Mouse (Mus musculus) forebrain, embryonic 14.5 days (tissue): Measurements from ENCODE around the gene Taf11. TPM values are rescaled to one million over a fixed set of nuclear protein-coding genes. Genes with fewer than 3 reads are reported as not detected.

Source experiments
- ATAC-seq: fragments of 200-750 bp; cut with Nextera tagmentation; 2 replicates; pipeline ENCODE4 v1.8.0; 2017; ENCODE audit warnings: mild to moderate bottlenecking, moderate library complexity
- DNase-seq: peaks from one replicate; pipeline ENCODE4 v3.0.0-alpha.2; 2015; ENCODE audit warnings: low spot score
- H3K27ac ChIP-seq: fragments of 300-500 bp; sonication (generic); 2 replicates; pipeline ENCODE4 v1.5.1; 2014; ENCODE audit warnings: low read depth, mild to moderate bottlenecking, control low read depth, low read length, moderate library complexity
- H3K27me3 ChIP-seq: fragments of 300-500 bp; sonication (generic); replicated peaks from 2 replicates; pipeline ENCODE4 v1.6.1; 2014; ENCODE audit warnings: low read length, control low read depth, mixed read lengths; ENCODE audit not compliant: control insufficient read depth, insufficient read depth
- H3K36me3 ChIP-seq: fragments of 300-500 bp; sonication (generic); 2 replicates; pipeline ENCODE4 v1.6.1; 2014; ENCODE audit warnings: low read length, control low read depth; ENCODE audit not compliant: control insufficient read depth, insufficient read depth
- H3K4me1 ChIP-seq: fragments of 300-500 bp; sonication (generic); 2 replicates; pipeline ENCODE4 v1.6.1; 2014; ENCODE audit warnings: antibody characterized with exemption, low read length, control low read depth; ENCODE audit not compliant: control insufficient read depth, insufficient read depth
- H3K4me2 ChIP-seq: fragments of 300-500 bp; sonication (generic); 2 replicates; pipeline ENCODE4 v1.6.1; 2014; ENCODE audit warnings: mild to moderate bottlenecking, control low read depth, low read length
- H3K4me3 ChIP-seq: fragments of 300-500 bp; sonication (generic); 2 replicates; pipeline ENCODE4 v1.5.1; 2014; ENCODE audit warnings: low read depth, low read length, control low read depth
- H3K9ac ChIP-seq: fragments of 300-500 bp; sonication (generic); 2 replicates; pipeline ENCODE4 v1.6.1; 2014; ENCODE audit warnings: mild to moderate bottlenecking, low read length, control low read depth, moderate library complexity
- H3K9me3 ChIP-seq: fragments of 300-500 bp; sonication (generic); replicated peaks from 2 replicates; pipeline ENCODE4 v1.6.1; 2016; ENCODE audit warnings: low read length, control low read depth, mixed read lengths; ENCODE audit not compliant: control insufficient read depth
- WGBS: fragments of 180-500 bp; shearing (Covaris S2); extraction: QIAGEN DNeasy Blood & Tissue Kit; methylation state at CpG from one replicate; pipeline ENCODE4 v1.1.7; 2014; 5-methylcytosine and 5-hydroxymethylcytosine counted together
- polyA plus RNA-seq: library from polyadenylated mRNA; unstranded; fragments of >200 nt; fragmentation: Nextera tagmentation; extraction: Ambion mirVana; gene quantifications from 2 replicates; pipeline ENCODE4 v1.2.1, GENCODE M21; 2014

Gene Taf11
- polyA plus RNA-seq, result 65.2 and 66.1 TPM in 2 replicates

- H3K4me2 ChIP-seq, result peak within 1 kb of the TSS; percentile 92
- peak within 1 kb of the TSS; percentile 89 for H3K9ac ChIP-seq
- WGBS, result 2% methylated on average over 45 of the region's 53 CpGs
- peak within 1 kb of the TSS; percentile 88 for H3K27ac ChIP-seq
- peak; percentile 76 for ATAC-seq
- DNase-seq, result peak; percentile 71
- no peaks in the 10 kb centered on the region for H3K27me3 ChIP-seq
- peak within 1 kb of the TSS; percentile 94 for H3K4me3 ChIP-seq
- H3K4me1 ChIP-seq, result peaks cover 23% of the 10 kb centered on the region
- H3K36me3 ChIP-seq, result peaks cover 5% of the 10 kb centered on the region
- H3K9me3 ChIP-seq, result no peaks in the 10 kb centered on the region
Observed at GRCm38 (mm10) chr17:27909622-27910500, at the start of gene Taf11. Taf11 (minus strand) TSS chr17:27909844.

GRCm38 (mm10) chr17:27957649-27958048 lies 48.0 kb upstream of the Taf11 start:
- no peaks in the 10 kb centered on the region for H3K36me3 ChIP-seq
- no peak overlapping the region for H3K9ac ChIP-seq
- H3K27ac ChIP-seq, result no peak overlapping the region
- ATAC-seq, result no peak
- H3K9me3 ChIP-seq, result no peaks in the 10 kb centered on the region
- H3K4me2 ChIP-seq, result no peak overlapping the region
- H3K4me3 ChIP-seq, result no peak overlapping the region
- H3K27me3 ChIP-seq, result no peaks in the 10 kb centered on the region
- H3K4me1 ChIP-seq, result no peaks in the 10 kb centered on the region
- WGBS, result 95% methylated on average over 9 of the region's 9 CpGs
- DNase-seq, result no peak

GRCm38 (mm10) chr17:27954629-27955402 lies 45.2 kb upstream of the Taf11 start:
- no peaks in the 10 kb centered on the region for H3K36me3 ChIP-seq
- DNase-seq, result no peak
- 85% methylated on average over 14 of the region's 14 CpGs for WGBS
- no peak overlapping the region for H3K4me3 ChIP-seq
- H3K9me3 ChIP-seq, result no peaks in the 10 kb centered on the region
- H3K4me1 ChIP-seq, result no peaks in the 10 kb centered on the region
- no peak overlapping the region for H3K9ac ChIP-seq
- no peak for ATAC-seq
- H3K27ac ChIP-seq, result no peak overlapping the region
- no peak overlapping the region for H3K4me2 ChIP-seq
- H3K27me3 ChIP-seq, result no peaks in the 10 kb centered on the region

- no peak overlapping the region for H3K9ac ChIP-seq
- no peaks in the 10 kb centered on the region for H3K4me1 ChIP-seq
- H3K4me2 ChIP-seq, result no peak overlapping the region
- WGBS, result 83% methylated on average over 6 of the region's 6 CpGs
- ATAC-seq (no peak), DNase-seq (no peak)
- H3K4me3 ChIP-seq, result no peak overlapping the region
- no peaks in the 10 kb centered on the region for H3K27me3 ChIP-seq
- no peaks in the 10 kb centered on the region for H3K9me3 ChIP-seq
- no peaks in the 10 kb centered on the region for H3K36me3 ChIP-seq
- H3K27ac ChIP-seq, result no peak overlapping the region
Observed at GRCm38 (mm10) chr17:27953136-27953535, 43.5 kb upstream of the Taf11 start.

- Histone ChIP-seq H3K9ac (no peak overlapping the region), H3K36me3 (no peaks in the 10 kb centered on the region), H3K4me2 (no peak overlapping the region), H3K27me3 (no peaks in the 10 kb centered on the region), H3K9me3 (no peaks in the 10 kb centered on the region), H3K4me1 (peaks cover 11% of the 10 kb centered on the region), H3K27ac (no peak overlapping the region), H3K4me3 (no peak overlapping the region)
- ATAC-seq, result no peak
- no peak for DNase-seq
- WGBS, result 84% methylated on average over 2 of the region's 2 CpGs
Observed at GRCm38 (mm10) chr17:27947155-27947554, 37.5 kb upstream of the Taf11 start.

GRCm38 (mm10) chr17:27946371-27946770 lies 36.7 kb upstream of the Taf11 start:
- peaks cover 11% of the 10 kb centered on the region for H3K4me1 ChIP-seq
- H3K27me3 ChIP-seq, result no peaks in the 10 kb centered on the region
- DNase-seq (no peak), ATAC-seq (no peak)
- H3K36me3 ChIP-seq, result no peaks in the 10 kb centered on the region
- no peak overlapping the region for H3K9ac ChIP-seq
- no peak overlapping the region for H3K4me2 ChIP-seq
- no peaks in the 10 kb centered on the region for H3K9me3 ChIP-seq
- 83% methylated on average over 8 of the region's 8 CpGs for WGBS
- H3K4me3 ChIP-seq, result no peak overlapping the region
- H3K27ac ChIP-seq, result peak overlapping the region; percentile 64; the same call in 1 of the 2 replicates

GRCm38 (mm10) chr17:27945546-27946216 lies 36.0 kb upstream of the Taf11 start:
- 0 out of 2 replicates have a peak, but pooled peaks have one; percentile 12 for ATAC-seq
- 21% methylated on average over 6 of the region's 6 CpGs for WGBS
- H3K4me2 ChIP-seq, result no peak overlapping the region
- no peak overlapping the region for H3K4me3 ChIP-seq
- peak overlapping the region; percentile 64; the same call in 1 of the 2 replicates for H3K27ac ChIP-seq
- H3K36me3 ChIP-seq, result no peaks in the 10 kb centered on the region
- H3K27me3 ChIP-seq, result no peaks in the 10 kb centered on the region
- H3K9ac ChIP-seq, result 0 out of 2 replicates have a peak overlapping the region, but pooled peaks have one; percentile 7
- H3K4me1 ChIP-seq, result peaks cover 11% of the 10 kb centered on the region
- DNase-seq, result peak; percentile 59
- no peaks in the 10 kb centered on the region for H3K9me3 ChIP-seq

- Histone ChIP-seq H3K9ac (no peak overlapping the region), H3K27ac (no peak overlapping the region), H3K4me2 (no peak overlapping the region), H3K27me3 (no peaks in the 10 kb centered on the region), H3K9me3 (no peaks in the 10 kb centered on the region), H3K4me3 (no peak overlapping the region), H3K36me3 (no peaks in the 10 kb centered on the region), H3K4me1 (peaks cover 13% of the 10 kb centered on the region)
- no peak for ATAC-seq
- WGBS, result 94% methylated on average over 4 of the region's 4 CpGs
- DNase-seq, result no peak
Observed at GRCm38 (mm10) chr17:27942131-27942530, 32.5 kb upstream of the Taf11 start.
